Mouse (Mus musculus): ENCODE data around the gene Nipsnap3a. TPM values are rescaled to one million over a fixed set of nuclear protein-coding genes. Genes with fewer than 3 reads are reported as not detected.

Nipsnap3a gene
- polyA plus RNA-seq, 1 experiment, result not detected

- no peak overlapping the region for H3K4me3 ChIP-seq (ENCODE audit: insufficient read depth, poor library complexity, severe bottlenecking)
- H3ac ChIP-seq (ENCODE audit: control insufficient read depth, insufficient read length, low read depth), result no peak overlapping the region
- H3K36me3 ChIP-seq (ENCODE audit: control insufficient read depth, insufficient read depth), result peaks cover 10% of the 10 kb centered on the region
- H3K79me2 ChIP-seq (ENCODE audit: control insufficient read depth, insufficient read depth), result no peaks in the 10 kb centered on the region
- H3K79me3 ChIP-seq (ENCODE audit: low read depth), result no peaks in the 10 kb centered on the region
- no peaks in the 10 kb centered on the region for H3K27me3 ChIP-seq (ENCODE audit: control insufficient read depth, insufficient read depth, insufficient read length)
- TF ChIP-seq CEBPB (IDR thresholded peaks at IDR 0.05; ENCODE audit: low read depth) (no peak), USF1 (IDR thresholded peaks at IDR 0.05; ENCODE audit: low read depth) (no peak), CTCF (IDR thresholded peaks at IDR 0.05; ENCODE audit: control insufficient read depth, insufficient read depth, insufficient read length) (no peak), MAX (IDR thresholded peaks at IDR 0.05) (no peak), MYOG (IDR thresholded peaks at IDR 0.05; ENCODE audit: control insufficient read depth, extremely low read depth, insufficient read length) (no peak), MYOD1 (IDR thresholded peaks at IDR 0.05; ENCODE audit: control insufficient read depth, insufficient read length, low read depth) (no peak), FOSL1 (IDR thresholded peaks at IDR 0.05; ENCODE audit: insufficient read depth, low read length, poor library complexity, severe bottlenecking) (no peak)
These were observed 38.7 kb downstream of the Nipsnap3a start for GRCm38 (mm10) chr4:53027811-53028210.

GRCm38 (mm10) chr4:53030326-53030948 is 41.4 kb downstream of the Nipsnap3a start:
- TF ChIP-seq USF1 (IDR thresholded peaks at IDR 0.05; ENCODE audit: low read depth) (no peak), MYOD1 (IDR thresholded peaks at IDR 0.05; ENCODE audit: control insufficient read depth, insufficient read length, low read depth) (no peak), CEBPB (IDR thresholded peaks at IDR 0.05; ENCODE audit: low read depth) (no peak), CTCF (IDR thresholded peaks at IDR 0.05; ENCODE audit: control insufficient read depth, insufficient read depth, insufficient read length) (no peak), MAX (IDR thresholded peaks at IDR 0.05) (no peak), MYOG (IDR thresholded peaks at IDR 0.05; ENCODE audit: control insufficient read depth, extremely low read depth, insufficient read length) (no peak), FOSL1 (IDR thresholded peaks at IDR 0.05; ENCODE audit: insufficient read depth, low read length, poor library complexity, severe bottlenecking) (no peak)

DNA sequence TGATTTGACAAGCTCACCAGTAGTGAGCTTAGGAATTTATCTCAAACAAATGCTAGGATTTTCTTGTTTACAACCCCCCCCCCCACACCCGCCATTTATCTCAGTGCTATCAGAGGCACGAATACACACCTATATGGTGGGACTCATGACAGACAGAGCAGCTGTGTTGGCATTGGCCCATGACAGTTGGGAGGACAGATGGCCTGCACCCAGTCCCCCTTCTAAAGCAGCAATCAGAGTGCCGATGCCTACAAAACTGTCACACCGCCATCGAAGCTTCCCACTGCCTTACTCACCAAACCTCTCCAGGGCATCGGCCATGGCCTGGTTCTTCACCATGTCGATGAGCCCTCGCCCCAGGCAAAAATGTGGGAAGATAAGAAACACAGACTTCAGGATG is 54.7 kb downstream of the Nipsnap3a start:
- H3ac ChIP-seq (ENCODE audit: control insufficient read depth, insufficient read length, low read depth), result no peak overlapping the region
- no peaks in the 10 kb centered on the region for H3K79me3 ChIP-seq (ENCODE audit: low read depth)
- H3K79me2 ChIP-seq (ENCODE audit: control insufficient read depth, insufficient read depth), result no peaks in the 10 kb centered on the region
- TF ChIP-seq CTCF (IDR thresholded peaks at IDR 0.05; ENCODE audit: control insufficient read depth, insufficient read depth, insufficient read length), result no peak
- no peak for TF ChIP-seq CEBPB (IDR thresholded peaks at IDR 0.05; ENCODE audit: low read depth)
- TF ChIP-seq MYOG (IDR thresholded peaks at IDR 0.05; ENCODE audit: control insufficient read depth, extremely low read depth, insufficient read length), result no peak
- TF ChIP-seq MYOD1 (IDR thresholded peaks at IDR 0.05; ENCODE audit: control insufficient read depth, insufficient read length, low read depth), result no peak
- no peak for TF ChIP-seq FOSL1 (IDR thresholded peaks at IDR 0.05; ENCODE audit: insufficient read depth, low read length, poor library complexity, severe bottlenecking)
- TF ChIP-seq USF1 (IDR thresholded peaks at IDR 0.05; ENCODE audit: low read depth), result no peak
- no peak for TF ChIP-seq MAX (IDR thresholded peaks at IDR 0.05)
- H3K4me3 ChIP-seq (ENCODE audit: insufficient read depth, poor library complexity, severe bottlenecking), result no peak overlapping the region
- peaks cover 8% of the 10 kb centered on the region for H3K27me3 ChIP-seq (ENCODE audit: control insufficient read depth, insufficient read depth, insufficient read length)
- H3K36me3 ChIP-seq (ENCODE audit: control insufficient read depth, insufficient read depth), result no peaks in the 10 kb centered on the region

More at GRCm38 (mm10) chr4:53030326-53030948, 41.4 kb downstream of the Nipsnap3a start:
- no peaks in the 10 kb centered on the region for H3K79me3 ChIP-seq (ENCODE audit: low read depth)
- no peaks in the 10 kb centered on the region for H3K79me2 ChIP-seq (ENCODE audit: control insufficient read depth, insufficient read depth)
- H3K4me3 ChIP-seq (ENCODE audit: insufficient read depth, poor library complexity, severe bottlenecking), result no peak overlapping the region
- H3K36me3 ChIP-seq (ENCODE audit: control insufficient read depth, insufficient read depth), result no peaks in the 10 kb centered on the region
- no peak overlapping the region for H3ac ChIP-seq (ENCODE audit: control insufficient read depth, insufficient read length, low read depth)
- H3K27me3 ChIP-seq (ENCODE audit: control insufficient read depth, insufficient read depth, insufficient read length), result no peaks in the 10 kb centered on the region

DNA sequence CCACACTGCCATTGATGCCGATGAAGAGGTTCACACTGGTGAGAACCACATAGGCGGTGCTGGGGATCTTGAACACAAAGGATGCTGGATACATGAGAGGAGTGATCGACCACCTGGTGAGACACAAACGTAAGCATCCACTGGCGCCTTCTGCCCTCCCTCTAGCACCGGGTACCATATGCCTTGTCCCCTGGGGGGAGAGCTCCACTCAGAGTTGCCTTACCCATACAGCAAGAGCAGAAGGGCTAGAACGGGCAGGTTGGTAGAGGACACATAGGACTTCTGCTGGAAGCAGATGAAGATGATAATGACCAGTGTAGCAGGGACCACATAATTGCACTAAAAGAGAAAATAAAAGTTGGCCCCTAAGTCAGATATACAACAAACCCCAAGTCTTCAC is 56.7 kb downstream of the Nipsnap3a start:
- Histone ChIP-seq H3K27me3 (ENCODE audit: control insufficient read depth, insufficient read depth, insufficient read length) (peaks cover 6% of the 10 kb centered on the region), H3K36me3 (ENCODE audit: control insufficient read depth, insufficient read depth) (no peaks in the 10 kb centered on the region), H3ac (ENCODE audit: control insufficient read depth, insufficient read length, low read depth) (no peak overlapping the region), H3K4me3 (ENCODE audit: insufficient read depth, poor library complexity, severe bottlenecking) (no peak overlapping the region), H3K79me3 (ENCODE audit: low read depth) (no peaks in the 10 kb centered on the region), H3K79me2 (ENCODE audit: control insufficient read depth, insufficient read depth) (no peaks in the 10 kb centered on the region)
- TF ChIP-seq CTCF (IDR thresholded peaks at IDR 0.05; ENCODE audit: control insufficient read depth, insufficient read depth, insufficient read length) (no peak), MYOG (IDR thresholded peaks at IDR 0.05; ENCODE audit: control insufficient read depth, extremely low read depth, insufficient read length) (no peak), USF1 (IDR thresholded peaks at IDR 0.05; ENCODE audit: low read depth) (no peak), MYOD1 (IDR thresholded peaks at IDR 0.05; ENCODE audit: control insufficient read depth, insufficient read length, low read depth) (no peak), MAX (IDR thresholded peaks at IDR 0.05) (no peak), FOSL1 (IDR thresholded peaks at IDR 0.05; ENCODE audit: insufficient read depth, low read length, poor library complexity, severe bottlenecking) (no peak), CEBPB (IDR thresholded peaks at IDR 0.05; ENCODE audit: low read depth) (no peak)

DNA sequence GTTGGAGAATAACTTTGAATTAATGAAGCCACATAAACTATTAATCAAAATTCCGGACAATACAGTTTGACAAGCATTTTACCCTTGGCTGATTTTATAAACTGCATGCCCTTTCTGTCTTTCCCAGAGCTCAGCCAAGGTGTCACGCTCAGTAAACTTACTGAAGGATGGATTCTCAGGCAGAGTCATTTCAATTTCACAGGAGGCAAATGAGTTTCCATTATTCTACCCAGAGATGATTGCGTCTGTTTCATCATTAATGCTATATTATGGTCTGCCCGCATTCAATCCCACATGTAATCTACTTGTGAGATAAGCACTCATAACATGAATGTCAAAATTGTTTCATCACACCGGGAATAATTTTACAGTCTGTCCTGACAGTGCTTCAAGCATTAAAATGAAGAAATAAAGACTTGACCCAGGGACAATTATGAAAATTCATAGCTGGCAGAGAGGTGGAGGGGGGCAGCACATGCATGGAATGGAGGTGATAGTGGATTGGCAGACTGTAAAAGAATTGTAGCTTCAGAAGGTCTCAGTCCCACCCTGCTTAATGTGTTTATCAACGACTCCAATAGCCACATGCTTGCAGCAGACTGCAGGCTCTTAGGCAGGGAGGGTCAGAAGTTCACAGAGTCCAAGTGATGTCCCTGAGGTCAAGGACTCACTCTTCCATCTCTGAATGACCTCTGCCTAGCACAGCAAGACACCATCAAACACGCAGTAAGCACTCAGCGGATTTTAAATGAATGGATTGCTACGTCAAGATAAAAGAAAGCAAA is 57.4 kb downstream of the Nipsnap3a start:
- peaks cover 4% of the 10 kb centered on the region for H3K27me3 ChIP-seq (ENCODE audit: control insufficient read depth, insufficient read depth, insufficient read length)
- no peak overlapping the region for H3ac ChIP-seq (ENCODE audit: control insufficient read depth, insufficient read length, low read depth)
- H3K79me3 ChIP-seq (ENCODE audit: low read depth), result no peaks in the 10 kb centered on the region
- H3K36me3 ChIP-seq (ENCODE audit: control insufficient read depth, insufficient read depth), result no peaks in the 10 kb centered on the region
- TF ChIP-seq MYOG (IDR thresholded peaks at IDR 0.05; ENCODE audit: control insufficient read depth, extremely low read depth, insufficient read length) (no peak), USF1 (IDR thresholded peaks at IDR 0.05; ENCODE audit: low read depth) (no peak)
- H3K79me2 ChIP-seq (ENCODE audit: control insufficient read depth, insufficient read depth), result no peaks in the 10 kb centered on the region
- H3K4me3 ChIP-seq (ENCODE audit: insufficient read depth, poor library complexity, severe bottlenecking), result no peak overlapping the region

Other genes starting within 250 kb of the Nipsnap3a start
- gene Olfr275, start 174.7 kb upstream of the Nipsnap3a start, polyA plus RNA-seq (2012; fragmentation: generic; extraction: Trizol), result not detected
- gene Olfr273, start 130.0 kb upstream of the Nipsnap3a start, polyA plus RNA-seq (2012; fragmentation: generic; extraction: Trizol), result not detected
- not detected for gene Olfr272, start 70.1 kb upstream of the Nipsnap3a start, polyA plus RNA-seq (2012; fragmentation: generic; extraction: Trizol)
- gene Olfr270, start 24.7 kb upstream of the Nipsnap3a start, polyA plus RNA-seq (2012; fragmentation: generic; extraction: Trizol), result not detected
- 19.6 TPM for gene Nipsnap3b, start 22.6 kb downstream of the Nipsnap3a start, polyA plus RNA-seq (2012; fragmentation: generic; extraction: Trizol)
- gene Abca1, start 170.6 kb downstream of the Nipsnap3a start, polyA plus RNA-seq (2012; fragmentation: generic; extraction: Trizol), result 0.07 TPM